Mouse (Mus musculus) erythroblast, embryonic 14.5 days (primary cell): ENCODE measurements around the gene Pxmp2. TPM values are rescaled to one million over a fixed set of nuclear protein-coding genes. Genes with fewer than 3 reads are reported as not detected.

ENCODE experiments used
- H3K27me3 ChIP-seq: 2 replicates; pipeline ENCODE4 v1.6.1; 2012; ENCODE audit warnings: inconsistent platforms; ENCODE audit not compliant: control insufficient read depth
- H3K36me3 ChIP-seq: 2 replicates; pipeline ENCODE4 v1.6.1; 2012; ENCODE audit warnings: mild to moderate bottlenecking, inconsistent platforms; ENCODE audit not compliant: control insufficient read depth
- H3K4me1 ChIP-seq: 2 replicates; pipeline ENCODE4 v1.6.1; 2012; ENCODE audit warnings: inconsistent platforms; ENCODE audit not compliant: control insufficient read depth
- H3K4me3 ChIP-seq: replicated peaks from 2 replicates; pipeline ENCODE3; 2012; ENCODE audit warnings: moderate library complexity, mild to moderate bottlenecking, inconsistent platforms
- H3K9me3 ChIP-seq: 2 replicates; pipeline ENCODE4 v1.6.1; 2012; ENCODE audit warnings: low read length, inconsistent platforms, mixed read lengths; ENCODE audit not compliant: control insufficient read depth
- GATA1 ChIP-seq: IDR thresholded peaks from 2 replicates; pipeline ENCODE4 v1.6.1; 2012; ENCODE audit warnings: low read length, inconsistent platforms, mixed read lengths
- TAL1 ChIP-seq: IDR thresholded peaks from 3 replicates; pipeline ENCODE4 v1.6.1; 2012; ENCODE audit warnings: low read length, inconsistent platforms, mixed read lengths
- polyA plus RNA-seq: library from polyadenylated mRNA; stranded (reverse); fragments of >175 nt; gene quantifications from 2 replicates; pipeline ENCODE4 v1.2.3, GENCODE M21; 2012

The Pxmp2 gene
- polyA plus RNA-seq = 2.8 and 4.4 TPM in 2 replicates

- Histone ChIP-seq H3K36me3 (peaks cover 43% of the 10 kb centered on the region), H3K27me3 (no peaks in the 10 kb centered on the region), H3K4me1 (peaks cover 43% of the 10 kb centered on the region), H3K4me3 (peak within 1 kb of the TSS; percentile 90), H3K9me3 (no peaks in the 10 kb centered on the region)
- no peak for TF ChIP-seq TAL1
- TF ChIP-seq GATA1 = no peak
Measured at GRCm38 (mm10) chr5:110285770-110286445, at the start of gene Pxmp2, which contains the start of gene Pole. TSS of gene Pxmp2 (minus strand) at chr5:110286186. TSS of gene Pole (plus strand) at chr5:110286306.

- TF ChIP-seq GATA1 (no peak), TAL1 (no peak)
- peaks cover 97% of the 10 kb centered on the region for H3K36me3 ChIP-seq
- no peak overlapping the region for H3K4me3 ChIP-seq
- no peaks in the 10 kb centered on the region for H3K4me1 ChIP-seq
- no peaks in the 10 kb centered on the region for H3K27me3 ChIP-seq
- H3K9me3 ChIP-seq = no peaks in the 10 kb centered on the region
Measured at GRCm38 (mm10) chr5:110330508-110330907, 44.5 kb upstream of the Pxmp2 start.

DNA sequence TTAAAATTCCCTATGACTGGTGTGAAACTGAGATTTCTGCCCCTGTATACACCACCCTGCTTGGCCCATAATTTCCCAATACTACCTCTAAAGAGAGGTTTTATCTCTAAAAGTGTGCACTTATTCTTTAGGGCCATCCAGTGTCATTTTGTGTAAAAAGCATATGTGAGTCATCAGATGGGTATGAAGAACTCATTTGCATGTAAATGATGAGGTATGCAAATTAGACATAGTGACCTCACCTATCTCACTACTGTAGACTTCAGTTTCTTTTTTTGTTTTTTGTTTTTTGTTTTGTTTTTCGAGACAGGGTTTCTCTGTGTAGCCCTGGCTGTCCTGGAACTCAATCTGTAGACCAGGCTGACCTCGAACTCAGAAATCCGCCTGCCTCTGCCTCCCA lies 27.1 kb upstream of the Pxmp2 start:
- no peaks in the 10 kb centered on the region for H3K27me3 ChIP-seq
- TF ChIP-seq GATA1 = no peak
- TF ChIP-seq TAL1 = no peak
- no peak overlapping the region for H3K4me3 ChIP-seq
- H3K36me3 ChIP-seq = peaks cover 96% of the 10 kb centered on the region
- H3K9me3 ChIP-seq = no peaks in the 10 kb centered on the region
- no peaks in the 10 kb centered on the region for H3K4me1 ChIP-seq

DNA sequence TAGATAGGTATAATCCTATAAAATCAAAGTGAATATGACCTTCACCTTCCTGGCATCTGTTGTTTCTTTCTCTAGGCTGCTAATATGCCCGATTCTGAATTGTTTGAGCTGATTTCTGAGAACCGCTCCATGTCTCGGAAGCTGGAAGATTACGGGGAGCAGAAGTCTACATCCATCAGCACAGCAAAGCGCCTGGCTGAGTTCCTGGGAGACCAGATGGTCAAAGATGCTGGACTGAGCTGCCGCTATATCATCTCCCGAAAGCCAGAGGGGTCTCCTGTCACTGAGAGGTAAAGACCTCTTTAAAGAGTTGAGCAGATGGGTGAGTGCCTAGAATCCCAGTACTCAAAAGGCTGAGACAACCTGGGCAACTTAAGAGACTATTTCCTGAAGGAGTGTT lies 22.9 kb upstream of the Pxmp2 start:
- no peaks in the 10 kb centered on the region for H3K4me1 ChIP-seq
- no peaks in the 10 kb centered on the region for H3K9me3 ChIP-seq
- no peak overlapping the region for H3K4me3 ChIP-seq
- no peaks in the 10 kb centered on the region for H3K27me3 ChIP-seq
- H3K36me3 ChIP-seq = peaks cover 99% of the 10 kb centered on the region
- TF ChIP-seq GATA1 (no peak), TAL1 (no peak)

GRCm38 (mm10) chr5:110300591-110300990 lies 14.6 kb upstream of the Pxmp2 start:
- Histone ChIP-seq H3K36me3 (peaks cover 99% of the 10 kb centered on the region), H3K4me1 (no peaks in the 10 kb centered on the region), H3K4me3 (no peak overlapping the region), H3K9me3 (no peaks in the 10 kb centered on the region), H3K27me3 (no peaks in the 10 kb centered on the region)
- TF ChIP-seq TAL1 (no peak), GATA1 (no peak)

DNA sequence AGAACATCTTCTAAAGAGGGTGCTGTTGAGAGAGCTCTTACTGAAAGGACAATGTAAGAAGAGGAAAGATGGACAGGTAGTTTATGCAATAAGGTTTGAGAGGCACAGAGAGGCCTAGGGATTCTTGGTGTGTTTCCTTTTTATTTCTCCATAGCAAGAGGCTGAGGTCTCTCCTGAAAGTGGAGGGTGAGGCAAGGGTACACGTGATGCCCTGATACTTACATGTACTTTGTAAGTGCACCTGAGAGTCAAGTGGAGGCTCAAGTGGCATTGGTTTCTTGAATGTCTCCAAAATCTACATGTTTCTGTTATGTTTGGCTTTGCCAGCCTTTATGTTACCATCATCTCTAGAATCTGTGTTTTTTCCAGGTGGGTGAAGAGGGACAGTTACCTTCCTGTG lies 10.7 kb upstream of the Pxmp2 start:
- TF ChIP-seq GATA1 = no peak
- TF ChIP-seq TAL1 = no peak
- Histone ChIP-seq H3K4me3 (no peak overlapping the region), H3K36me3 (peaks cover 96% of the 10 kb centered on the region)

GRCm38 (mm10) chr5:110291649-110292048 lies 5.7 kb upstream of the Pxmp2 start:
- Histone ChIP-seq H3K27me3 (no peaks in the 10 kb centered on the region), H3K4me3 (no peak overlapping the region), H3K4me1 (peaks cover 28% of the 10 kb centered on the region), H3K36me3 (peaks cover 87% of the 10 kb centered on the region), H3K9me3 (no peaks in the 10 kb centered on the region)
- no peak for TF ChIP-seq TAL1
- TF ChIP-seq GATA1 = no peak

More for the DNA sequence above, 10.7 kb upstream of the Pxmp2 start:
- peaks cover under 1% of the 10 kb centered on the region; the same call in 1 of the 2 replicates for H3K4me1 ChIP-seq
- no peaks in the 10 kb centered on the region for H3K27me3 ChIP-seq
- H3K9me3 ChIP-seq = no peaks in the 10 kb centered on the region

- Histone ChIP-seq H3K27me3 (no peaks in the 10 kb centered on the region), H3K9me3 (no peaks in the 10 kb centered on the region), H3K36me3 (peaks cover 51% of the 10 kb centered on the region), H3K4me1 (peaks cover 49% of the 10 kb centered on the region), H3K4me3 (peak overlapping the region; percentile 90)
- TF ChIP-seq TAL1 = no peak
- peak; percentile 74 for TF ChIP-seq GATA1
Measured at GRCm38 (mm10) chr5:110287084-110287475, 1.1 kb upstream of the Pxmp2 start.

GRCm38 (mm10) chr5:110286446-110287083 lies 579 bp upstream of the Pxmp2 start:
- peak overlapping the region; percentile 90 for H3K4me3 ChIP-seq
- peaks cover 48% of the 10 kb centered on the region for H3K4me1 ChIP-seq
- no peaks in the 10 kb centered on the region for H3K9me3 ChIP-seq
- no peaks in the 10 kb centered on the region for H3K27me3 ChIP-seq
- peaks cover 46% of the 10 kb centered on the region for H3K36me3 ChIP-seq
- TF ChIP-seq TAL1 = no peak
- TF ChIP-seq GATA1 = no peak
